Mouse (Mus musculus) liver, embryonic 13.5 days (tissue): Measurements from ENCODE around the gene Fcho2. TPM values are rescaled to one million over a fixed set of nuclear protein-coding genes. Genes with fewer than 3 reads are reported as not detected.

Experiments used
- polyA plus RNA-seq: library from polyadenylated mRNA; unstranded; fragments of >200 nt; fragmentation: Nextera tagmentation; extraction: Ambion mirVana; gene quantifications from 2 replicates; pipeline ENCODE4 v1.2.1, GENCODE M21; 2015

The Fcho2 gene
- polyA plus RNA-seq, 1 experiment from 2014 or later: 20.6 TPM

Other genes starting within 250 kb of the Fcho2 start
- not detected in 2 replicates for gene Tmem174, start 178.0 kb downstream of the Fcho2 start, polyA plus RNA-seq
- not detected in 2 replicates for gene Tmem171, start 120.6 kb downstream of the Fcho2 start, polyA plus RNA-seq
- gene Tnpo1, start 110.9 kb upstream of the Fcho2 start, polyA plus RNA-seq: 26.5 and 31.4 TPM in 2 replicates
- not detected in 2 replicates for gene 1700024P04Rik, start 169.1 kb upstream of the Fcho2 start, polyA plus RNA-seq